Mouse (Mus musculus): Measurements from ENCODE around the gene Rffl.

- TF ChIP-seq MAX (IDR thresholded peaks at IDR 0.05) (no peak), MYOG (IDR thresholded peaks at IDR 0.05; ENCODE audit: control insufficient read depth, extremely low read depth, insufficient read length) (no peak)
Measured at GRCm38 (mm10) chr11:82870173-82871030, 608 bp downstream of the Rffl start.

Measured in C2C12 (cell line).